Mouse (Mus musculus) left cerebral cortex, adult 8-10 months (tissue): ENCODE measurements at regions not wholly inside any gene's neighbourhood (a gene's known extent, or its start where the extent isn't known, plus 50 kb on each side); places are given as distances from the start of the nearest gene placed in this dataset.
A peak's percentile ranks its signal among the peaks of the same experiment; 100 is the strongest.

Experiments
- DNase-seq, 2 experiments: peaks; one replicate each; pipeline ENCODE4 v3.0.0; 2022; ENCODE audit warnings: low spot score in 2 of 2

- DNase-seq = no peak
Measured at GRCm38 (mm10) chr3:134605356-134605771, 223.4 kb upstream of the Tacr3 start.

- no peak for DNase-seq
Measured at GRCm38 (mm10) chr3:134610244-134610643, 218.6 kb upstream of the Tacr3 start.

GRCm38 (mm10) chr3:134611516-134612297, 217.1 kb upstream of the Tacr3 start:
- DNase-seq = no peak

DNA sequence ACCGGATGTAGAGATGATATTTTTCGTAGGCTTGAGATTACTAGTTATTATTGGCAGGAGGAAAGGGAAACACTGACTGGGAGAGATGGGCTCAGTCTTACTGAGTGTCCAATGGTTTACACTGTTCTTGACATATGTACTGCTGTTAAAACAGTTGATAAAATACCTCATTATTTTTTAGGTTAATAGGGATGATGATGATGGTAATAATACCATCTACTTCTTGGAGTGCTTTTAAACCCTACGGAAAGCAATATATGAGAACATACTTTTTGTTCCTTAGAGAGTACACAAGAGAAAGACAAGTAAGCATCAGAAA, 216.6 kb upstream of the Tacr3 start:
- no peak for DNase-seq

- DNase-seq = peak in 1 of 2 experiments; percentile 12
Measured at GRCm38 (mm10) chr3:134629166-134630134, 199.4 kb upstream of the Tacr3 start.

DNA sequence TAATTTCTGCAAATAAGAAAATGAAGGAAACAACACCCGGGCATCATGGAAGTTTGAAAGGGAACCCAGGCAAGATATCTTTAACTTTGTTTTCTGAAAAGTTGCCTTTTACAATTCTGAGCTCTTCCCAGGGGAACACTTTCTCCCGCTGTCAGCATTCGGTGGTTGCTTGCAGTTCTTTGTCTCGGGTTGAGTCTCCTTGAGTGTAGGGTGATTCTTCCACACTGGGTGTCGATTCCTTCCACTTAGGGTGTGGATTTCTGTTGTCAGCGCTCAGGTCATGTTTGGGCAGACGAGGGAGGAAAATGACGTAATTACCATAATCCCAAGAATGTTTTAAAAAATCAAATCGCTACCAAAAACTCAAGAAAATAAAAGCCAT, 198.7 kb upstream of the Tacr3 start:
- no peak for DNase-seq

- no peak for DNase-seq
Measured at GRCm38 (mm10) chr3:134648727-134649445, 179.9 kb upstream of the Tacr3 start.

- DNase-seq = no peak
Measured at GRCm38 (mm10) chr3:134654051-134654450, 174.8 kb upstream of the Tacr3 start.

- DNase-seq = no peak
Measured at GRCm38 (mm10) chr3:134694893-134695292, 133.9 kb upstream of the Tacr3 start.

- no peak for DNase-seq
Measured at GRCm38 (mm10) chr3:134718620-134719019, 110.2 kb upstream of the Tacr3 start.

DNA sequence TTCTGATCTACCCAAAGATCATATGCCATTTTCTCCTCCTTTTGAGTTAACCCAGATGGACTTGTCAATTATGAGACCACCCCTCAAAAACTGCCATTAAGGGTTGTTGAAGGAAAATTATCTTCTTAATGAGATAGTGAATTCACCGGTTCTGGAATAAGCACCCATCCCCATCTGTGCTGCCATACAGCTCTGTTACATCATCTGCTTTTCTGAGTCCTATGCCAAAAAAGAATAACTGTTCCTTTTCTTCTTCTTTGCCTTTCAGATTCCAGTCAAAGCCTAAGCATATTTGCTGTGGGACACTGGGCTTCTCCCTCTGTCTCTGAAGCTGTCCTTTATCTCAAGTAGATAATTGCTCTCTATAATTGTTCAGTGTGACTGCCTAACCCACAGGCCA, 93.1 kb upstream of the Tacr3 start:
- DNase-seq = no peak

GRCm38 (mm10) chr3:134761108-134761507, 67.7 kb upstream of the Tacr3 start:
- no peak for DNase-seq

DNA sequence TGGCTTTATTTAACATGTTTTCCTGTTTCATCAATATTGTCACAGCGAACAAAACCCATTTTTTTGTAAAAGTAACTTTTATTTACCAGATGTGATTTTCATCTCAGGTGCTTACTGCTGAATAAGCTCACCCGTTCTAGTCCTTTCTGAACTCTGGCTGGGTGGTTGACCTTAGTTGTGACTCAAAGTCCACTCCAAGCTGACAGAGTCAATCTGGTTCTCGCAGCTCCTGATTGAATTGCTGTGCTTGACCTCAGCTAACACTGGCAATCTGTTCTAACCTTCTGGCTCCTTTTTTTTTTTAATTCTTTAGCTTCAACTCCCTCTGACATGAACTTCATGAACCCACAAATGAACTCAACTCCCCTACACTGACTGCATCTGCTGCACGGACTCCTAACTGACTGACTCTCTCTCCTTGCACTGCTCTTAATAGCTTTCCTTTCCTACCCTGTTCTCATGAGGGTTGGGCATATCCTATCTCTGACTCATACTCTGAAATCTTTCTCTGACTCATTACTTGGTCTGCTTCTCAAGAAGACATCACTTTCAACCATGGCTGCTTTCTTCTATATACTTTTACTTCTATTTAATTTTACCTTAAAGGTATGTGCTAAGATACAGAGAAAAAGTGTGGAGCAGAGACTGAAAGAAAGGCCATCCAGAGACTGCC, 65.4 kb upstream of the Tacr3 start:
- no peak for DNase-seq
